Mouse (Mus musculus) MEL (cell line): Measurements from ENCODE around the gene Tpmt. TPM values are rescaled to one million over a fixed set of nuclear protein-coding genes. Genes with fewer than 3 reads are reported as not detected.

Source experiments
- DNase-seq: peaks from one replicate; pipeline ENCODE4 v3.0.0; 2011; ENCODE audit warnings: low read depth, low spot score
- H3K27ac ChIP-seq: 2 replicates; pipeline ENCODE4 v1.5.1; 2012; ENCODE audit warnings: low read depth, mild to moderate bottlenecking, control low read depth, low read length, moderate library complexity; ENCODE audit not compliant: control insufficient read depth
- H3K27me3 ChIP-seq, 2 experiments: fragments of 150-350 bp in 1 of 2; sonication (generic) in 1 of 2; 2 replicates each; pipeline ENCODE4 v1.6.1; 2012; ENCODE audit warnings: low read length in 2 of 2, mild to moderate bottlenecking in 2 of 2, improper control_type of control experiment in 1 of 2, moderate library complexity in 1 of 2; ENCODE audit not compliant: insufficient read depth in 2 of 2, control insufficient read depth in 1 of 2
- H3K36me3 ChIP-seq, 2 experiments: 2 replicates each; pipeline ENCODE4 v1.6.1; 2012 to 2014; ENCODE audit warnings: low read length in 2 of 2, improper control_type of control experiment in 1 of 2, inconsistent platforms in 1 of 2, mild to moderate bottlenecking in 1 of 2; ENCODE audit not compliant: insufficient read depth in 2 of 2, control insufficient read depth in 1 of 2
- H3K4me1 ChIP-seq, 2 experiments: fragments of 150-350 bp in 1 of 2; sonication (generic) in 1 of 2; 2 replicates each; pipeline ENCODE4 v1.6.1; 2012; ENCODE audit warnings: low read length in 2 of 2, improper control_type of control experiment in 1 of 2, mild to moderate bottlenecking in 1 of 2; ENCODE audit not compliant: insufficient read depth in 2 of 2, control insufficient read depth in 1 of 2
- H3K4me3 ChIP-seq, 2 experiments: fragments of 150-350 bp in 1 of 2; sonication (generic) in 1 of 2; 2 replicates each; pipeline ENCODE4 v1.5.1; 2012; ENCODE audit warnings: low read depth in 2 of 2, low read length in 2 of 2, mild to moderate bottlenecking in 2 of 2, moderate library complexity in 2 of 2, control low read depth in 1 of 2, improper control_type of control experiment in 1 of 2; ENCODE audit not compliant: control insufficient read depth in 1 of 2, insufficient read depth in 1 of 2
- H3K79me2 ChIP-seq: 2 replicates; pipeline ENCODE4 v1.6.1; 2012; ENCODE audit warnings: mild to moderate bottlenecking, low read length, moderate library complexity; ENCODE audit not compliant: control insufficient read depth, poor library complexity, insufficient read depth
- H3K9ac ChIP-seq: 2 replicates; pipeline ENCODE4 v1.6.1; 2012; ENCODE audit warnings: low read depth, mild to moderate bottlenecking, control low read depth, low read length, moderate library complexity; ENCODE audit not compliant: control insufficient read depth, poor library complexity, severe bottlenecking
- H3K9me3 ChIP-seq: fragments of 150-350 bp; sonication (generic); replicated peaks from 2 replicates; pipeline ENCODE4 v1.6.1; 2012; ENCODE audit warnings: mild to moderate bottlenecking, low read length, improper control_type of control experiment, moderate library complexity; ENCODE audit not compliant: insufficient read depth
- BHLHE40 ChIP-seq: IDR thresholded peaks from 2 replicates; pipeline ENCODE4 v1.6.1; 2012; ENCODE audit warnings: low read depth, mild to moderate bottlenecking, inconsistent platforms, low read length, improper control_type of control experiment, borderline replicate concordance
- ELF1 ChIP-seq: IDR thresholded peaks from 2 replicates; pipeline ENCODE4 v1.6.1; 2014; ENCODE audit warnings: low read depth, mild to moderate bottlenecking, inconsistent platforms, low read length, improper control_type of control experiment, moderate library complexity
- EP300 ChIP-seq, 2 experiments: IDR thresholded peaks; 2 replicates each; pipeline ENCODE4 v1.6.1; 2011; ENCODE audit warnings: improper control_type of control experiment in 2 of 2, low read length in 2 of 2, low read depth in 1 of 2, mild to moderate bottlenecking in 1 of 2
- ETS1 ChIP-seq: IDR thresholded peaks from 2 replicates; pipeline ENCODE4 v1.6.1; 2012; ENCODE audit warnings: low read depth, mild to moderate bottlenecking, inconsistent platforms, low read length, improper control_type of control experiment, moderate library complexity
- GATA1 ChIP-seq: IDR thresholded peaks from 2 replicates; pipeline ENCODE4 v1.6.1; 2011; ENCODE audit warnings: low read depth, low read length, improper control_type of control experiment
- MAX ChIP-seq: IDR thresholded peaks from 2 replicates; pipeline ENCODE4 v1.6.1; 2011; ENCODE audit warnings: low read length, improper control_type of control experiment
- MEF2A ChIP-seq: IDR thresholded peaks from 2 replicates; pipeline ENCODE4 v1.6.1; 2014; ENCODE audit warnings: low read depth, mild to moderate bottlenecking, inconsistent platforms, low read length, improper control_type of control experiment; ENCODE audit not compliant: poor library complexity, insufficient replicate concordance, severe bottlenecking; ENCODE audit errors: extremely low read depth
- MXI1 ChIP-seq: IDR thresholded peaks from 2 replicates; pipeline ENCODE4 v1.6.1; 2011; ENCODE audit warnings: mild to moderate bottlenecking, low read depth, low read length, improper control_type of control experiment
- MYB ChIP-seq: IDR thresholded peaks from 2 replicates; pipeline ENCODE4 v1.6.1; 2011; ENCODE audit warnings: mild to moderate bottlenecking, low read depth, low read length, improper control_type of control experiment
- NRF1 ChIP-seq: IDR thresholded peaks from 2 replicates; pipeline ENCODE4 v1.6.1; 2014; ENCODE audit warnings: low read depth, mild to moderate bottlenecking, inconsistent platforms, low read length, improper control_type of control experiment, moderate library complexity; ENCODE audit not compliant: poor library complexity, insufficient read depth, severe bottlenecking
- POLR2A ChIP-seq, 2 experiments: IDR thresholded peaks; 2 replicates each; pipeline ENCODE4 v1.6.1; 2011 to 2012; ENCODE audit warnings: low read length in 2 of 2, mild to moderate bottlenecking in 2 of 2, control low read depth in 1 of 2, improper control_type of control experiment in 1 of 2, low read depth in 1 of 2, moderate library complexity in 1 of 2; ENCODE audit not compliant: control insufficient read depth in 1 of 2, insufficient read depth in 1 of 2, poor library complexity in 1 of 2
- POLR2AphosphoS5 ChIP-seq: IDR thresholded peaks from 2 replicates; pipeline ENCODE4 v1.6.1; 2012; ENCODE audit warnings: low read depth, borderline replicate concordance, mild to moderate bottlenecking, inconsistent platforms, low read length, moderate library complexity, mixed read lengths
- RAD21 ChIP-seq: IDR thresholded peaks from 2 replicates; pipeline ENCODE4 v1.6.1; 2011; ENCODE audit warnings: mild to moderate bottlenecking, low read depth, low read length, improper control_type of control experiment
- SMC3 ChIP-seq: IDR thresholded peaks from 2 replicates; pipeline ENCODE4 v1.6.1; 2011; ENCODE audit warnings: low read depth, low read length, improper control_type of control experiment
- TAL1 ChIP-seq: IDR thresholded peaks from 2 replicates; pipeline ENCODE4 v1.6.1; 2012; ENCODE audit warnings: mild to moderate bottlenecking, inconsistent platforms, low read length, moderate library complexity, mixed read lengths
- TCF12 ChIP-seq: IDR thresholded peaks from 2 replicates; pipeline ENCODE4 v1.6.1; 2014; ENCODE audit warnings: low read depth, mild to moderate bottlenecking, inconsistent platforms, low read length, improper control_type of control experiment, moderate library complexity
- USF1 ChIP-seq: IDR thresholded peaks from 2 replicates; pipeline ENCODE4 v1.6.1; 2014; ENCODE audit warnings: low read depth, mild to moderate bottlenecking, inconsistent platforms, low read length, improper control_type of control experiment, moderate library complexity
- ZNF384 ChIP-seq: IDR thresholded peaks from 2 replicates; pipeline ENCODE4 v1.6.1; 2012; ENCODE audit warnings: low read depth, mild to moderate bottlenecking, inconsistent platforms, low read length, improper control_type of control experiment
- polyA plus RNA-seq, 2 experiments: library from polyadenylated mRNA; stranded (reverse) in 1 of 2; unstranded in 1 of 2; fragments of >175 nt in 1 of 2; fragments of >200 nt in 1 of 2; gene quantifications; 2 replicates each; pipeline versions ENCODE4 v1.2.1 to v1.2.4; 2012; ENCODE audit warnings: low replicate concordance in 2 of 2, low read depth in 1 of 2; ENCODE audit not compliant: insufficient read length in 2 of 2, insufficient read depth in 1 of 2, missing spikeins in 1 of 2
- total RNA-seq: library from RNA; depleted of rRNA; stranded (reverse); fragments of 300-350 nt; gene quantifications from 2 replicates; pipeline ENCODE4 v1.2.3, GENCODE M21; 2012

Gene Tpmt
- total and polyA plus RNA-seq, 3 experiments = 2.5 to 3.9 TPM; not detected in 1

GRCm38 (mm10) chr13:47070329-47071080, 26.0 kb upstream of the Tpmt start:
- no peak for TF ChIP-seq BHLHE40
- TF ChIP-seq USF1 = no peak
- no peak for TF ChIP-seq ETS1
- TF ChIP-seq POLR2AphosphoS5 = no peak
- TF ChIP-seq GATA1 = no peak
- TF ChIP-seq MEF2A = no peak
- no peak for TF ChIP-seq EP300 (IDR thresholded peaks at IDR 0.05; ENCODE audit: low read depth in 1 of 2, low read length in 2 of 2)
- TF ChIP-seq POLR2A (IDR thresholded peaks at IDR 0.05; ENCODE audit: control insufficient read depth in 1 of 2, insufficient read depth in 1 of 2, low read depth in 1 of 2, low read length in 2 of 2, poor library complexity in 1 of 2) = no peak
- no peak for TF ChIP-seq MYB
- no peak for TF ChIP-seq TAL1
- TF ChIP-seq NRF1 = no peak
- no peaks in the 10 kb centered on the region for H3K27me3 ChIP-seq
- H3K79me2 ChIP-seq = no peaks in the 10 kb centered on the region
- DNase-seq = no peak
- H3K9me3 ChIP-seq = no peaks in the 10 kb centered on the region
- H3K4me1 ChIP-seq = no peaks in the 10 kb centered on the region
- H3K9ac ChIP-seq = no peak overlapping the region
- no peak overlapping the region for H3K4me3 ChIP-seq
- no peaks in the 10 kb centered on the region for H3K36me3 ChIP-seq
- H3K27ac ChIP-seq = no peak overlapping the region

- no peak for TF ChIP-seq GATA1
- Histone ChIP-seq H3K27me3 (no peaks in the 10 kb centered on the region), H3K4me1 (no peaks in the 10 kb centered on the region), H3K36me3 (no peaks in the 10 kb centered on the region; a peak in 1 of 4 replicates), H3K9me3 (no peaks in the 10 kb centered on the region), H3K4me3 (no peak overlapping the region), H3K79me2 (no peaks in the 10 kb centered on the region), H3K9ac (no peak overlapping the region), H3K27ac (no peak overlapping the region)
- no peak for DNase-seq
Observed at GRCm38 (mm10) chr13:47067001-47067400, 22.5 kb upstream of the Tpmt start.

- no peak overlapping the region for H3K27ac ChIP-seq
- H3K9me3 ChIP-seq = no peaks in the 10 kb centered on the region
- no peaks in the 10 kb centered on the region for H3K4me1 ChIP-seq
- no peak overlapping the region for H3K9ac ChIP-seq
- no peaks in the 10 kb centered on the region for H3K79me2 ChIP-seq
- TF ChIP-seq RAD21 (no peak), MYB (no peak), ZNF384 (no peak), ELF1 (no peak), MAX (no peak), NRF1 (no peak), MXI1 (no peak), TAL1 (no peak), BHLHE40 (no peak), SMC3 (no peak), TCF12 (no peak)
- DNase-seq = no peak
- no peaks in the 10 kb centered on the region; a peak in 1 of 4 replicates for H3K36me3 ChIP-seq
- H3K27me3 ChIP-seq = no peaks in the 10 kb centered on the region
- H3K4me3 ChIP-seq = no peak overlapping the region
Observed at GRCm38 (mm10) chr13:47066516-47066915, 22.0 kb upstream of the Tpmt start.
